Mouse (Mus musculus): ENCODE measurements at regions not wholly inside any gene's neighbourhood (a gene's known extent, or its start where the extent isn't known, plus 50 kb on each side); places are given as distances from the start of the nearest gene placed in this dataset.

GRCm38 (mm10) chr12:43851264-43852009, 358.7 kb downstream of the Dnajb9 start:
- no peak for DNase-seq (ENCODE audit: low spot score in 2 of 2)

- DNase-seq (ENCODE audit: low spot score in 2 of 2): no peak
These were observed 366.1 kb downstream of the Dnajb9 start for GRCm38 (mm10) chr12:43843907-43844537.

- no peak for DNase-seq (ENCODE audit: low spot score in 2 of 2)
These were observed 378.1 kb downstream of the Dnajb9 start for GRCm38 (mm10) chr12:43831976-43832375.

GRCm38 (mm10) chr12:43828641-43829040, 381.5 kb downstream of the Dnajb9 start:
- no peak for DNase-seq (ENCODE audit: low spot score in 2 of 2)

DNA sequence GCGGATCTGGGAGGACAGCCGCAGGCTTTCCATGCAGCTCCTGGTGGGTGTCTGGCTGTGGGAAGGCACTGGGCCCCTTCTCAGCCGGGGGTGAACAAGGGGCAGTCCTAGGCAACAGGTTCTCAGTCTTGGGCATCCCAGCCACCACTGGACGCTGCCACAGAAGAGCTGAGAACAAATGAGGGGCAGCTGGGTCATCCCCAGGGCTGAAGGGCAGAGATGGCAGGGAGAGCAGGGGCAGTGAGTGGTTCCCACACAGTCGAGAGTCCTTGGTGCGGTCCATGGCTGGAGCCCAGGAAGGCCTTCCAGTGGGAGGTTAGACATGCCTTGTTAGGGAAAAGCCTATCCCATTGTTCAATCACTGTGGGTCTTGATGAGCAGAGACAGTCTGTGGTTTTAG, 382.2 kb downstream of the Dnajb9 start:
- no peak for DNase-seq (ENCODE audit: low spot score in 2 of 2)

- peak; percentile 71 to 80 for DNase-seq (ENCODE audit: low spot score in 2 of 2)
These were observed 382.8 kb downstream of the Dnajb9 start for GRCm38 (mm10) chr12:43827296-43827695.

DNA sequence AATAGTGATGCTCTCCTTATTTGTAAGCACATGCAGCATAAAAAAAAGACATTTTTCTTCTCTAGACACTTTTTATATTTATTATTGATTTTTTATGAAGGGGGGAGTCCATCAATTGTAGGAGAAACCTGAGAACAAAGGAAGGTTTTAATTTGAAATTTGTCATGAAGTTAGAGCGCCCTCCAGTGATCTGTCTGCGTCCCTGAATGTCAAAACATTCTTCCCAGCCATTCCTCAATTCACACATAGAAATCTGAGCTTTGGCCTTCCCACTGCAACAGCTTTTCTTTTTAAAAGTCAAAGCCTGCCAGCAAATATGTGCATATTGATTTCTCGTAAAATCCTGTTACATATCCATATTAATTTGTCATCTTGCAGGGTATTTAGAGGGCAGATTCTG, 396.6 kb downstream of the Dnajb9 start:
- DNase-seq (ENCODE audit: low spot score in 2 of 2): peak; percentile 45 to 54

DNA sequence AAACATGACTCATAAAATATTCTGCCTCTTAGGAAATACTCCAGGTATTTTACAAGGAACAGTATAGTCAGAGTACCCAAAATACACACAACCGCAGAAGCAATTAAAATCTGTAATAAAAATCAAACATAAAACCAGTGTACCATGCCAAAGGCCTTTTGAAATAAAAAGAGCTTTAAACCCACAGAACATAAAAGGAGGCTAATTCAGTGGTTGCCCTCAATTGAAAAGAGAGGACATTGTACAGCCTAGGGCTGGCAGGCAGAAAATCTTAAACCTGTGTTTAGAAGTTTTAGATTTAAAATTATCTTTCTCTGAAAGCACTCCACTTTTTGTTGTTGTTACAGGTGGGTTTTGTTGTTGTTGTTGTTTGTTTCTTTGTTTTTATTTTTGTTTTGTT, 437.4 kb downstream of the Dnajb9 start:
- DNase-seq (ENCODE audit: low spot score in 2 of 2): no peak

- no peak for DNase-seq (ENCODE audit: low spot score in 2 of 2)
These were observed 448.0 kb downstream of the Dnajb9 start for GRCm38 (mm10) chr12:43762151-43762550.

Measured in right cerebral cortex, adult 2 months (tissue).